Mouse (Mus musculus) bone marrow macrophage, adult 2 months (primary cell): ENCODE measurements around the gene Sgip1.

Experiments
- CTCF ChIP-seq: IDR thresholded peaks from 2 replicates; pipeline ENCODE4 v1.5.1; 2012; ENCODE audit warnings: low read depth, mild to moderate bottlenecking, low read length, moderate library complexity
- POLR2A ChIP-seq: IDR thresholded peaks from 2 replicates; pipeline ENCODE4 v1.6.1; 2012; ENCODE audit warnings: mild to moderate bottlenecking, low read depth, low read length, borderline replicate concordance

DNA sequence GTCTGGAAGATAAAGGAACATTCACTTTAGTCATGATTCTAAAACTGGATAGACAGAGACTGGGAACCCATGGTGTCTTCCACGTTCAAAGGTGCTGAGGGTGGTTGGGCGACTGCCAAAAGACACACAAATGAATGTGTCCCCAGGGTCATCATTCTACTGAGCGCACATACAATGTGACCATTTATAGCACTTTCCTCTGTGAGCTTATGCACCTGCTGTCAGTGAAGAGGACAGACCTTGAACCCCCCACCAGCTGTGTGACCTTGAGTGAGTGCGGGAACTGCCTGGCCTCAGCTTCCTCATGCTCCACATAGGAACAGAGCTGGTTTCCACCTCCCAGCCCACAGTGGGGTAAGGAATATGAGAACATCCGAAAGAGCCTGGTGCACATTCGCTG is 28.8 kb downstream of the Sgip1 start:
- TF ChIP-seq CTCF (no peak), POLR2A (no peak)
